Mouse (Mus musculus) 3134 (cell line): Measurements from ENCODE around the gene Amtn.
"Not testable (repeated sequence)": the region's sequence is repeated elsewhere in the genome, so short reads cannot be mapped to it uniquely, and the experiment has no call there.

Experiments used
- DNase-seq: peaks from one replicate; pipeline ENCODE4 v3.0.0-alpha.2; 2011; ENCODE audit warnings: low spot score; ENCODE audit not compliant: insufficient read length; ENCODE audit errors: extremely low read depth

Gene Amtn

DNA sequence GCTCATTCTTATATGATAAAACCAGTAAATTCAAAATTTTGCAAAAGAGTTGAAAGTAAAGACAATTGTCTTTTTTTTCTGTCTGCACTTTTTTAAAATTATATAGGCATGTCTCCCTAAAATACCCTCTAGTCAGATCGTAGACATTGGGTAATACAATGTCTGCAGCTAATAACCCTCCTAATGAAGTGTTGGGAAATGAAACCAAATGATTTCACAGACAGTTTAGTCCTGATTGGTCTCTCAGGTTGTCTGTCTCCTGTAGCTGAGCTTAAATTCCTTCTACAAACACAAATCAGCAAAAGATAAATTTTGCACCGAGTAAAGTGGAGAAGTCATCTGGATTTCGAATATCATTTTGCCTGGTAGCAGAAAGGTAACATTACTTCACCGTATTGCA, at the start of gene Amtn:
Amtn (plus strand) TSS at position 301 of the 400 bp plus-strand sequence.
- no peak for DNase-seq

DNA sequence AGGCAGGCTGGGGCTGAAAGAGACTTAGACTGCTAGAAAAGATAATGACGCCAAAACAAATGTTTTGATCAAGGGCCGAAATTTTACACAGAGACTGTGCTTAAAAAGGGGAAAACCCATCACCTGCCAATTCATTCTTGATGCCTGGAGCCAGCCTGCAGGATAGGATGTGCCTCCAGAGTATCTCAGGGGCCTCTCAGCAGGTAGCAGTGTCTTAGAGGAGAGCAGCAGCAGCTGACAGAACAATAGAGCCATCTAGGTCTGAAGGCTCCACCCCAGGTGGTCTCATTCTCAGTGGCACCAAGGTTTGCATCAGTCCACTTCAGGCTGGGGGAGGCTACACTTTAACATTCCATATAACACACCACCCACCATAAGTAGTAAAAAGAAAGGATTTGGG, 27.4 kb upstream of the Amtn start:
- DNase-seq: not testable (repeated sequence)

DNA sequence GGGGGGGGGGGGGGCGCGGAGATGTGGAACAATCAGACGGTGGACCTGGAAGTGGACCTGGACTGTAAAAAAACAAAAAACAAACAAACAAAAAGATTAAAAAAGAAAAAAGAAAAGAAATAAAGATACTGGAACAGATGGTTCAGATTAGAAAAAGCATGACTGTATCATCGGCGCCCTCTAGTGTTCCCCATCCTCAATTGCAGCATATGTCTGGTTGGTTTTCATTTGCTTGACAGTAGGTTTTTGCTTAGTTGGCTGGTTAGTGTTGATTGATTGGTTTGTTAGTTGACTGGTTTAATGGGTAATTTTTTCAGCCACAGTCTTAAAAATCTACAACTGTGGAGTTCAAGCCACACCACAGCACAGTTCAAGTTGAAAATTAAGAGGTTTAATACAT, 11.1 kb upstream of the Amtn start:
- no peak for DNase-seq

DNA sequence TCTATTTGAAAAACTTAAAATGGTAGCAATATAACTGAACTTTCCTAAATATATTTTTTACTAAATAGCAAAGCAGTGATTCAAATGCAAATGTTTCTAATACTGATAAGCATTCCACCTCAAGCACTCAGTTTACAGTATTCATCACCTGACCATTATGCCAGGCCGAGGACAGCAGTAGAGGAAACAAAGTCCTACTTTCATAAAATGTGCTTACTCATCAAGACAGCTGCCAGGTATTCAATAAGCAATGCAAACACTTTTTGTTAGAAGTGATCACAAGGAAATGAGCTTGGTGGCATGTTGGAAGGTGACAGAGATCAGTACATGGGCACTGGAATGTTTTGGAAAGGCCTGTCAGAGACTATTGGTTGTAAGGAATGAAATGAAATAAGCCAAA, 9.0 kb upstream of the Amtn start:
- DNase-seq: no peak

DNA sequence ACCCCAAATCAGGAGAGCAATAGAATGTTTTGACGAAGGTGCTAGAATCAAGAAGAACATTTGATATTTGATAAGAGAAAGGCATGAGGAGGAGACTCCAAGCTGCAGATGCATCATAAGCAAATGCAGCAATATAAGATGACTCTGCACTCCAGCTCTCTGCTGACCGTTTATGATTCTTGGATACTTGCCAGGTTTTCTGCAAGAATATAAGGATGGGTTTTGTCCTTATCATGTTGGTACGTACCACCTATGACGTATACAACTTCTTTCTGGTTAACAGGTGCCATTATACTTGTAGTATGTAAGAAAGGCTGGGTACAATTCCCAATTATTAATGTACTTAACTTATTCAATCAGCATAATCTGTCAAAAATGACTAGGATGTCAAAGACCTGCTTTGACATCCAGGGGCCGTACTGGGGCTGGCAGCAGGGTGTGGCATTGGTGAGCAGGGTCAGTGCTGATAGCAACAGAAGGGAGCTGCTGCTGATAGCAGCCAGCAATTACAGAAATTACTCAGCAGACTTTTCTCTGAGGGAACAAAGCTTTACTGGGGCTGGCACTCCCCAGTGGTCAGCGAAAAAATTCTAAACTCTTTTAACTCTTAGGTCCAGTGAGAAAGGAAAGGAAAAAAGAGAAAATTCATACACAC, 5.2 kb upstream of the Amtn start:
- DNase-seq: no peak

DNA sequence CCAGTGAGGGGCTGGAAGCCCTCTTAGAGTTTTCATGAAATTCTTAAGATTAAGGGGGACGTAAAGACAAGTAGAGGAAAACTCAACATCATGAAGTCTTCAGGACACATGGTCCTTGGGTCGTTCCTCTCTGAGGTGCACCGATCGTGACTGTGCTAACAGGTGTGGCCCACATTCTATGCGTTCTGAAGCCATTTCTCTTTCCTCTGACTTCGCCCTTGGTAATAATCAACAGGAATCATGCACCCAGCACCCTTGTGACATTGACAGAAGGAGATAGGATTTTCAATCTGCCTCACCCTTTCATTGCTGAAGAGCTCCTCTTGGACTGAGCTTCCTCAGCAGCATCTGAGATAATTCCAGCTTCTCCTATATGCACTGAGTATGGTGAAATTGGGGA, 3.3 kb upstream of the Amtn start:
- DNase-seq: no peak

DNA sequence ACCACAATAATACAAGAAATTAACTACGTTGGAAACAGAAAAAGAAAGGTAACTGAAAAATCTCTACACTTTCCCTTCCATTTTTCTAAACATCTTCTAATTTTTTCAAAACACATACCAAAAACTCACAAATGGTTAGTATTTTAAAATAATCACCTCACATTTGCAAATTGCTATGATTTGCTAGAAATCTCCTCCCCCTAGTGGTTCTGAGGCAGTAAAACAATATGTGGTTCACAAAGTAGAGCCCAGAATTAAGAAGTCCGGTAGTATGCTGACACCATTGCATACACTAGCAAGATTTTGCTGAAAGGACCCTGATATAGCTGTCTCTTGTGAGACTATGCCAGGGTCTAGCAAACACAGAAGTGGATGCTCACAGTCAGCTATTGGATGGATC, 16.1 kb downstream of the Amtn start:
- not testable (repeated sequence) for DNase-seq

DNA sequence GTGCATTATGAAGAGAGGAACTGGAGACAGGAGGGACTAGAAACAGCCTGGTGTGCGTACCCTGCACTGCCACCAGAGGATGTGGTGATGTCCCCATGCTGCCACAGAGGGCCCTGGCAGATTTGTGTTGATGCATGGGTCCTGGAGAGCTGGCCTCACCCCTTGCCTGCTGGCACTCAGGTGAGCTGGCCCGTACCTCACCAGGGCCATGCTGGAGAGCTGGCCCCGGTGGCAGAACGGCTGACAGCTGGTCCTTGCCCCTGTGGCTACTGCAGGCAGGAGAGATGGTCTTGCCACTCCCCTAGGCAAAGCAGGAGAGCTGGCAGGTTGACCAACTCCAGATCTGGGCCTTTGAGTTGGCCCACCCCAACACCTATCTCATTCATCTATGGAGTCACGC, 22.7 kb downstream of the Amtn start:
- DNase-seq: no peak

DNA sequence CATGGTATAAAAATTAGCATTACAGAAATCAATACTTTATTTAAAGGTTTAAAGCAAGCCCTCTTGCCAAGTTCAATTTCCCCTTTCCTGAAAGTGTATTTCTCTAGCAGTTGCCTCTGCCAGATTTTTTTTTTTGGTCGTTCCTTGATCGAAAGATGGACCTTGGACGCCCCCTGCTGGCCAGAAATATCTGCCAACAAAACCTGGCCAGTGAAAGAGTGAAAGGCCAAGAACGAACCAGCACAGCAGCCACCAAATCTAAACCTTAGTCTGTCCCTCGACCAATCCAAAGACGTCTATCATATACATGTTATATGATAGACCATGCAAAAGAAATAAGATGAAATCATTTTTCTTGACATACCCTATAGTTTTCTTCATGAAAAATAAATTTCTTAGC, 23.9 kb downstream of the Amtn start:
- no peak for DNase-seq

DNA sequence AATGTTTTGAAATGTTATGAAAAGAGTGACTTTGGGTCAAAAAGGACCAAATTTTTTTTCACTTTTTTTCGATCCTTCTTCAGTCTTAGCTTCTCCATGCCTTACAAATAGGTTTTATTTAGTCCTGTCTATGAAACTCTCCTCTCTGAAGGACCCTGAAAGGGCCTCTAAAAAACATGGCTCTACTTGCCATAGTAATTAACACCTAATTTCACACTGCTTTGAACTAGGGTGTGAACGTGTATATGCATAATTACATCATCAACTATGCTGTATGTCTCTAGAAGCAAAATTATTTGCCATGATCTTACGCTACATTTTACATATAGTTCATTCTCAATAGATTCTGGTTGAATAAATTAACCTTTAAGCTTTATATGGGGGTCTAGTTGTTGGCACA, 25.6 kb downstream of the Amtn start:
- DNase-seq: no peak

DNA sequence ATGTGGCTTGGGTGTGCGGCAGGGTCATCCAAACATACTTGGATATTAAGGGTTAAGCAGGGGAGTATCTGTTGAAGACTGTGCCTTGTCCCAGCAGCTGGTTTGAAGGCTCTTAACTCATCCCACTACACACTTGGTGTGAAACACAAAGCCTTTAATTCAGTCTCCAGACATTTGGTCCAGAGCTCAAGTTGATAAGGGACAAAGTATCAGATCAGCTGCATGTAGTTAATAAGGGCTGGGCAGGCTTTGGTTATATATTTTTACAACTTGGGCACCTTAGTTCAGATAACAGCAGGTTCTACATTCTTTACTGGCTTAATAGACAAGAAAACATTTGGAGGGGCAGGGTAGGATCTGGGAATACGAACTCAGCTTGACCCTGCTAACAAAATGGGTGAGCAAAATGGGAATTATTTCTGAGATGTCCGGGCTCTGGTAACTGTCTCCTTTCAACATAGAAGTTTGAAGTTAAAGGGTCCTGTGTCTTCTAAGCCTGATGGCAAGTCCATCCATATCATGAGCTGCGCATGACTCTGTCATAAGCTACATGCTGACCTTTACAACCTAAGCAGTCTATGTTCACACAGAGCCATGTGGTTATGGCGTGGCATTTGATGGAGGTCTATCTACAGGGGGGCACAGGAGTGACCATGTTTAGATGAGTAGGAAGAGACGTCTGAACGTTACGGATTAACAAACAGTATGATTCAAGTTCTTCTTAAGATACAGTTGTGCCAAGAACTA, 44.6 kb downstream of the Amtn start:
- no peak for DNase-seq

DNA sequence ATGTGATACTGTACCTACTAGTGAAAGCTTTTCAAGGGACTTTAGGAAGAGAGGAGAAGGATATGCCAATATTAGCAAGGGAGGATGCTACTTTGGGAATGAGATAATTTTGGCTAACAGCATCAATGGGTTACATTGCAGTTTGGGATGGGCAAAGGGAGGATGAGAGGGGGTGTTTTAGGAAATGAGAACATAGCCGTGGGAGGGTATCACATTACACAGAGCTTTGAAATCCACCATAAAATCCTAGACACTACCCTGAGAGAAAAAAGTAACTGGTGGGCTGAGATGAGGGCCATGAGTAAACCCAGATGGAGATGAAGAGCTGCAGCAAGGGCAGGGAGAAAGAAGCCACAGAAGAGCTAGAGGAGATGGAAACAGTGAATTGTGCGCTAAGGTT, 49.0 kb downstream of the Amtn start:
- not testable (repeated sequence) for DNase-seq

DNA sequence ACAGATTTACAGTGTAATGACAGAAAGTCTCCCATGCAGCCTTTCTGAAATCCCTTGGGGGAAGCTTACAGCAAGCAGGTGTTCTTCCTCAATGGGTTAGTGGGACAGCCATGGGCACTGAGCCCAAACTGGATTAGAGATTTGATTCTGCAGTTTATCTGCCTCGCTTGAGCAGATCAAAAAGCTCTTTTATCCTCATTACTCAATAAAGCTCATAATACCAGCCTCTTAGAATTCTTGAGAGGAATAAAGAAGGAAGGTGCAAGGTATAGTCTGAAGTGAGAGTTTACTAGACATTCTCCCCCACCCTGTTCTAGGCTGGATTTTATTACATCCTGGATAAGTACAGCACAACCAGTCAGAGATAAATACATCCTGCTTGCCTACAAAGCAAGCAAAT, 50.8 kb downstream of the Amtn start:
- DNase-seq: no peak
